Mouse (Mus musculus) subcutaneous adipose tissue, adult 2 months (tissue): ENCODE data around the gene Trip11. TPM values are rescaled to one million over a fixed set of nuclear protein-coding genes. Genes with fewer than 3 reads are reported as not detected.

ENCODE experiments used
- polyA plus RNA-seq: library from polyadenylated mRNA; depleted of rRNA; stranded (reverse); fragments of >200 nt; gene quantifications from 2 replicates; pipeline ENCODE4 v1.2.3, GENCODE M21; 2012; ENCODE audit warnings: low replicate concordance; rRNA removed

Gene Trip11
- polyA plus RNA-seq, result 4.0 and 6.1 TPM in 2 replicates

GRCm38 (mm10) chr12:101912626-101913490, at the start of gene Trip11:
Gene Trip11, minus strand, starts transcription at chr12:101913267.

GRCm38 (mm10) chr12:101957942-101958544, 45.0 kb upstream of the Trip11 start, which contains the start of gene Atxn3:
Gene Atxn3, minus strand, starts transcription at chr12:101958246.

DNA sequence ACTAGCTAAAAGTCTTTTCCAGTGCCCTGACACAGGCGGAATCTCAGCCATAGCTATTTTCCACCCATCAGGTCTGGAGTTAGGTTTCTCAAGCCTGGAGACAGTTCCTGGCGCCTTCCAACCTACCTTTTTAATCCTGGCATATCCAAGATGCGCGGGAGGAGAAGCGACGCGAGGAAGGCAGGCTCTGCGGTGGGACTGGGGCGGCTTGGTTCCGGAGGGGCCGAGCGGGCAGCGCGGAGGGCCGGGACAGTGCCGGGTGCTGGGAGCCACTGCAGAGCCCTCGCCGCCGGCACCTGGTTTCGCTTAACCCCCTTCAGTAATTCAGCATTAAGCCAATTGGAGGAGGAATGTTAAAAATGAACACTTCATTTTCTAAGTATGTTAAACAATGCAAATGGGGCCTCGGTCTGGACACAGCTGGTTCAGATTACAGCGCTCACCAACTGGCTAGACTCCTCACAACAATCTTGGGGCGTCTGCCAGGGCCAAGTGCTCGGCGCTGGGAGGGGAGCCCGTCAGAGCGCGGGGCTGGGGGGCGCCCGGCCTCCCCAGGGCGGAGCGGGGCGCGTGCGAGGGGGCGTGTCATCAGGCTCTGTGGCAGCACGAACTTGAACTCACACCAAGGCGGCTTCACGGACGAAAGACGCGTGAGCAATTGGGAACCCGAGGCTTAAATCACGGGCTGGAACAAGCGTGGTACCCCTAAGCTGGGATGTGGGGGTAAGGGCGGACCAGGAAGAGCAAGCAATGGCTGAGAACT, 94.3 kb downstream of the Trip11 start, which contains the start of gene Fbln5:
Fbln5 (minus strand) TSS at position 448 of the 763 bp plus-strand sequence.

Other genes with a start within 250 kb of the Trip11 start
- 0.03 and 0.64 TPM in 2 replicates for gene Tc2n, start 194.7 kb downstream of the Trip11 start, polyA plus RNA-seq
- gene Fbln5, start 94.2 kb downstream of the Trip11 start, polyA plus RNA-seq, result 111 and 134 TPM in 2 replicates
- 4.9 and 6.5 TPM in 2 replicates for gene Atxn3, start 45.0 kb upstream of the Trip11 start, polyA plus RNA-seq
- 3.2 and 6.9 TPM in 2 replicates for gene Cpsf2, start 62.7 kb upstream of the Trip11 start, polyA plus RNA-seq
- gene Slc24a4, start 215.5 kb upstream of the Trip11 start, polyA plus RNA-seq, result 0.07 and 0.68 TPM in 2 replicates